Mouse (Mus musculus) right cerebral cortex, postnatal 25 days (tissue): Measurements from ENCODE around the gene Gla.
"Not testable (repeated sequence)": the region's sequence is repeated elsewhere in the genome, so short reads cannot be mapped to it uniquely, and the experiment has no call there.

Source experiments
- DNase-seq: peaks from one replicate; pipeline ENCODE4 v3.0.0; 2022

Gla gene

DNA sequence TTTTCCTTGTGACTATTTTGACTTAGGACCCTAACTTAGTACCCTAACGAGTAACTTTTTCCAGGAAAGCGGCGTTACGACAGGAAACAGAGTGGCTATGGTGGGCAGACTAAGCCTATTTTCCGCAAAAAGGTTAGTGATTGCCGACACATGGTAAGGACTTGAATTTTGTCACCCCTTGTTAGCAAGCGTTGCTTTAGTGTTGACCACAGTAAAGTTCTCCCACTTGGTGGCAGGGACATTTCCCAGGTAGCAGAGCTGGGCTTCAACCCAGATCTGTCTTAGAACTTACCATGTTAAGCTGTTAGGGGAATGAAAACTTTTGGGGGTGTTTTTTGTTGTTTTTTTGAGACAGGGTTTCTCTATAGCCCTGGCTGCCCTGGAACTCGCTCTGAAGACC lies 14.5 kb downstream of the Gla start:
- no peak for DNase-seq

DNA sequence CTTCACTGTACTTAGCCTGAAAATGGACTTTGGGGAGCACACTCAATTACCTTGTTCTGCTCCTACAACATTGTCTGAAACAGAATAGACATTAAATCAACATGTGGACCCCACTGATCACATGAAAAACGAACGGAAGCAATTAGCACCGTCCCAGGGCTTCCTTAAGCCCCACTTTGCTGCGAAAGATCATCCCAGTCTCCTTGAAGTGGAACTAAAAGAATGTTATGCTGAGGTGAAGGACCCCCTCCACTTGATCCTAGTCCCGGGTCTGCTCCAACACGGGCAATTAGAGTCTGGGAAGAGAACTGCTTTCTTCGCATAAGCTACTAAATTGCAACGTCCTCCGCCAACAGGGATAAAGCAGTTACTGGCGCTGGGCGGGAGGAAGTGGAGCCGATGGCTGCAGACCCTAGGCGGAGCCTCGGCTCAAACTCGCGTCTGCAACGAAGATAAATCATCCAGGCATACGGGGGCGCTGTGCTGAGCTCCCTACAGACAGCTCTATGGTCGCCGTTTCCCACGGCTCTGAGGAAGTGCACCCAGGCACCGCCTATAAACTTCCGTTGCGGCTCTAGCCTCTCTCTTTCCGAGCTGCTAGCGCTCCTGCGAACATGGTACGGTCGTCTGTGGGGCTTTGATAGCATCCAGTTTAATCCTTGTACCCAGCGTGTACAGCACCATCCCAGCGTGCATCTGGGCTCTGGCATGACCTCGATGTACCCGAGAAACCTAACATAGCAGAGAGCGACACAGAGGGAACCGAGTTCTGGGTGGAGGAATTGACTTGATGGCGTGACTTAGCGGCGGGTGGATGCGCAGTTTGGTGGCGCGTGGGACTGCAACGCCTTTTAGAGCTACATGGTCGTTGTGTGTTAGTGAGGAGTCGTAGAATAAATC lies 15.6 kb downstream of the Gla start, which contains the start of gene Rpl36a:
Rpl36a (plus strand) TSS at position 552 of the 900 bp plus-strand sequence.
- peak; percentile 84 for DNase-seq

DNA sequence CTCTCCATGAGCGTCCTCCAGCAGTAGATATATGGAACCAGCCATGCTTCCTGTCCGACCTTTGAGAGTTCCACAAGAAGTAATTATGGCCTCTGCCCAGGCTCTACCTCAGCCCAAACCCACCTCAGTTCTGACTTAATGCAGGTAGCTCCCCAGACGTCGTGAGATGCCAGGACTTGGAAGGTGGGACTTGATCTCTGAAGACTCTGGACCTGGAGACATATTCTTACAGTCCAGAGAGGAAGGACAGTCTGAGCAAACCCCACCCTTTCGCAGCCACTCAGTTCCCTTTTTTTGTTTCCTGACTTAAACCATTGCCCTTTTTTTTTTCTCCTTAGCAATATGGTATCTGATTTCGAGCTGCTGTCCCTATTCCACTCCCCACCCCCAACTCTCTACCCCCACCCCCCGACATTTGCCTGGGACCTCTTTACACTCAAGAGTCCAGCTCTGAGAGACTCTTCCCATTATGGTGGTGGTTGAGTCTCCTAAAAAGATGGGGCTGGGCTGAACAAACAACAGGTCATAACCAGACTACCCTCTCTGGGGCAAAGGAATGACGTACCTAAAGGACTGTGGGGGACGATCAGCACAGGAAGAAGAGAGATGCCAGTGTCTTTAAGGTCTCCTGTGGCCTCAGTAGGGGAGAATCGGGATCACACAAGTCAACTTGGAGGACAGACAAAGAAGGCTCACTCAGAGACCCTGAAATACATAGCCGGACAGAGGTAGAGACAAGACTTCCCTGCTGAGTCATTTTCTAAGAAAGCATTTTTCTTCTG lies 17.8 kb downstream of the Gla start, which contains the start of gene Btk:
Btk (minus strand) TSS at position 683 of the 782 bp plus-strand sequence.
- no peak for DNase-seq

DNA sequence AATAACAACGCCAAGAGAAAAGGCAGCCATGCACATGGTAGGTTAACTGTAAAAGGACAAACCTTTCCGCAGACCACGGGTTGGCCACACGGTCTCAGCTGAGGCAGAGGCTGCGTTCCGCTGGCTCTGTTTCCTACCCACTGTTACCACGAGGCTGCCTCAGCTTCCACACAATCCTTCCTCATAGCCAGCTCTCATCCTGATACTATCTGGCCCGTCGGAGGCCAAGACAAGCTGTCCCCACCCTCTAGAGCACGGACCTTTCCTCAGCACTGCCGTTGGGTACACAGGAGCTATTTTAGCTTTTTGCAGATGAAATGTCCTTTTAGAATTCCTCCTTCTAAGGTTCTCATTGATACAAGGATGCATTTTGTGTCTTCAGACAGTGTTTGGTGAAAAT lies 18.7 kb downstream of the Gla start:
- DNase-seq: no peak

DNA sequence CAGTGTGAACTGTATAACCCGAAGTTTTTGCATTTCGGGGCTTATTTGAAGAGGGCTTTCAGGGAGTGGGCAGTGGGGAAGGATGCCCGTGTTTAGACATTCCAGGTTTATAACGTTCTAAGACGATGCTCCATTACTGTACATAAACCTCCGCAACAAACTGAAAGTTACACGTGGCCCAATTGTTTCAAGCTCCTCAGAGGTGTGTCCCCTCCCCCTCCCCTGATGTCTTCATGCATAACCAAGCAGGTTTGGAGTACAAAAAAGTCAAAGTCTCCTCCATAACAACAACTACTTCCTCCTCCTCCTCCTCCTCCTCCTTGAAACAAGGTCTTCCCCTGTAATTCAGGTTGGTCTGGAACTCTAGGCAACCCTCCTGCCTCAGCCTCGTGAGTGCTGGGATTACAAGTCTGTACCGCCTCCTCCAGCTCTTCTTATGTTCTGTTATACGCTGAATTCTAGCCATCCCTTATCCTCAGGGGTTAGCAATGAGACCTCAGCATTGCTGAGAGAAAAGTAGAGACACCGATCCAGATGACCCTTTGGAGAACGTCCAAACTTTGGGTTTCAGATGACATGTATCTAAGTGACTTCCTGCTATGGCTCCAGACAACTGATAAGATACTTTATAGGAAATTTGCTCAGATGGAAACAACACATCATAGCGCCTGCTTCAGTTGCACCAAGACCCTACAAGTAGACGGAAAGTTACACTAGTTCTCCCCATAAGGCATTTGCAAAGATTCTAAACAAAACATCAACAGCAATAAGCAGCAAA lies 20.2 kb downstream of the Gla start:
- no peak for DNase-seq

DNA sequence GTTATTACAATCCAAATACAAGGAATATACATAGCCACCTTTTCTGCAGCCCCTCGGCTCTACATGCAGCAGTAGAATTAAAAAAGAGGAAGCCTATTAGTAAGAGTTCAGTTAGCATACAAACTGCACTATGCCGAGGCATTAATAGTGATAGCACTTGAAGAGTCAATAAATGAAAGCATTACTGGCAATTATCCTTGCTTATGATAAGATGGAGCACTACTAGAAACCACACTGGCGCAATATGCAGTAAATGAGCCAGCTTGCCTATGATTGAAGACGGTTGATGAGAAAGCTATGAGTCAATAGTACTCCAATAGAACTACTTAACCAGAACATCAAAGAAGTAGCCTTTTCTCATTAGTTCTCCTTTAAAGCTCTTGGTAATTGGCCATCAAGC lies 23.0 kb downstream of the Gla start:
- no peak for DNase-seq

DNA sequence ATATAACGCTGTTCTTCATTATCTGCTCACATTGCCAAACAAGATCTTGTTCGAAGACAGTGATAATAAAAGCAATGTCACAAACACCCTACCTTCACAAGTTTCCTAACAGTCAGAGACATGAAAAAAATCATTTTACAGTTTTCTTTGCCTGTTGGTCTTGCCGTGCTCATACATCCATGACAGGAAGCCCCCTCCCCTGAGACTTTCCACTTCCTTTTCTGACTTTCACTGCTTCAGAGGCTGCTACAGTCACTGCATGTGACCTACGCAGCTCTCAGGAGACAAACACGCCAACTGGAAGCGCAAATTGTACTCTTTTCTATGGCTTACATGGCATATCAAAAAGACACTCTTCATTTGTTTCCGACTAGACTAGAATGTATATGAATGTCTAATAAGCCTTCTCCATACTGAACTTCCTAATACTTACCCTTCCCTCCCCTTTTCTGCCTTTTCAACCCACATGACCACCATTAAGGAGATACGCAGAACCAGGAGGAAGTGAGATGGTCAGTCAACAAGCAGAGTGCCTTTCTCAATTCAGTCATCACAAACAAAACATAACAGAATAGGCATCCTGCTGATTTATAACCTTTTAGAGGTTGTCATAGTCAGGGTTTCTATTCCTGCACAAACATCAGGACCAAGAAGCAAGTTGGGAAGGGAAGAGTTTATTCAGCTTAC lies 34.2 kb downstream of the Gla start:
- DNase-seq: no peak

DNA sequence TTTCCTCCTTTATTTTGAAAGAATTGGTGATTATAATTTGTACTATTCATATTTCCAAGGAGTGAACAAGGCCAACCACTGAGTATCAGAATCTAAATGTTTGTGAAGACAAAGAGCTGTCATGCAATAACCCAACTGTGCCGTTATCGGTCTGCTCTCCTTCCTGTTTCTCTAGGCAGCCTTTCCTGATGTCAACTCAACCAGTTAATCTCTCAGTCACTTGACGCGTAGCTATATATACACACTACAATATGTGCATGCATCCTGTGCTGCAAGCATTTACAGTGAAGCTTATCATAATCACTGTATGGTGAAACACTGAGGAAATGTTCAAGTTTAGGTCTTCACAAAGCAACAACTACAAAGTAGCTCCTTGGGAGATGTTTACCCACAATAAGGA lies 36.6 kb downstream of the Gla start:
- DNase-seq: no peak

DNA sequence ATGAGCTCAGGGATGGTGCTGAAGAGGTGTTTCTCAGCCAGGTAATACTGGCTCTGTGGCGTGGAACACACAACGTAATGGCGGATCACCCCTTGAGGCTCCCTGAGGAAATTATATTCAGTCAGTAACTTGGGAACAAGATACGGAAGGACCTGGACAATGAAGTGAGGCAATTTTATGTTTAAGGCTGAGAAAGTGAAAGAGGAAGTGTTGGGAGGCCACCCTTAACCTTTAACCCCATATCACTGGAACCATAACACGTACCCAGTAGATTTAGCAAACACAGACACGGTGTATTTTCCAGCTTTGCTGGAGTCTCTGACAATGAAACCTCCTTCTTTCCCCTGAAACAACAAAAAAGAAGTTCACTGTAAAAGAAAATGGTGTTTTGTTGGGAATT lies 46.5 kb downstream of the Gla start:
- DNase-seq: no peak

DNA sequence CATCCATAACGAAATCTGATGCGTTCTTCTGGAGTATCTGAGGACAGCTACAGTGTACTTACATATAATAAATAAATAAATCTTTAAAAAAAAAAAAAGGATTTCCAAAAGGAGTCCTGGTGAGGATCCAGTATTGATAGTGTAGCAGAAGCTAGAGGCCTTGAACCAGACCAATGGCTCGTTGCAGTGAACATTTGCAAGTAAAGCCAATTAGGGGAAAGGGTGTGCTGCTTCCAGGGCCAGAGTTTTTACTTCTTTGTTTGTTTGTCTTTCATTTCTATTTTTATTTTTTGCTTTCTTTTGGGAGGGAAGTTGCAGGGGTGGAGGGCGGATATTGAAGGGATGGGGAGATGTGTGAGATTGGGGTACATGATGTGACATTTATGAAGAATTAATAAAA lies 47.6 kb downstream of the Gla start:
- DNase-seq: no peak

DNA sequence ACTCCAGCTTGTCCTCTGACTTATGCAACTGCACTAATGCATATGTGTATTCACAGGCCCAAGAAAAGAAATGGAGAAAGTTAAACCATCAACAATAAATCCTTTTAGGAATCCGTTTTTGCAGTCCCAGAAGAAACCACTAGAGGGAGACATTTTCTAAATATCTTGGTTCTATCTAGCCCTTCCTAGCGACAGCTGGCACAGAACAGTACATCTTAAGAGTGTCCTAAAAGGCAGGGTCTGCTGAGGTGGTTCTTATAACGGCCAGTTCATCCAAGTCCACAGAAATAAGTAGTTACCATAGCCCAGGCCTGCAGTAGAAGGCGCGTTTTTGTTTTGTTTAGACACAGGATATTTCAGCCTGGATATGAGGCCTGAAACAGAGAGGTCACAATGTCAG lies 50.0 kb downstream of the Gla start:
- no peak for DNase-seq

DNA sequence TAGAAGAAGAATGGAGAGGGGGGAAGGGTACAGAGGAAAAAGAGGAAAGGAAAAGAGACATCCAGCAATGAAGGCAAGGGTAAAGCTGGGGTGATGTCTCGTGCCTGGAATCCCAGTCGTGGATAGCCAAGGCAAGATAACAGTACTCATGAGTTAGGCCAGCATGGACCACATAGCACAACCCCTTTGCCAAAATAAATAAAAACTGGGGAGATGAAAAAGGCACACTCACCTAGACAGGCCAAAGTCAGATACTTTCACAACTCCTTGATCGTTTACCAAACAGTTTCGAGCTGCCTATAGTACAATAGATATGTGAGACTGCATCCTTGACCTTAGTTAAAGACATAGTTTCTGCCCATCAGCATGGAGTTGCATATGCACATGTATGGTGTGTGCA lies 53.6 kb downstream of the Gla start:
- DNase-seq: no peak

DNA sequence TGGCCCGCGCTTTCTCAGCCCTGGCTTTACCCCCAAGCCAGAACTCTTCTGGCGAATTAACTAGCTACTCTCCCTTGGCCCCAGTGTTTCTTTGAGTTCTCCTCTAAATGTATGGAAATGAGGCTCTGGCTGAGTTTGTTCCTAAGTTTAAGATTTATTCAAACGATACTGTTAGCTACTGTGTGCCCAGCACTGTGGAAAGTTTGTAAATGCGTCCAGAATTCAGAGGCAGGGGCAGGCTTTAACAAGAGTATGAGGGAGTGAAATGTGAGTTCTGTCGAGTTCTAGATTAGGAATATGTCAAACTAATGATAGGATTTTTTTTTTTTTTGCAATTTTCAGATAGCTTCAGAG lies 59.0 kb downstream of the Gla start:
- DNase-seq: no peak

DNA sequence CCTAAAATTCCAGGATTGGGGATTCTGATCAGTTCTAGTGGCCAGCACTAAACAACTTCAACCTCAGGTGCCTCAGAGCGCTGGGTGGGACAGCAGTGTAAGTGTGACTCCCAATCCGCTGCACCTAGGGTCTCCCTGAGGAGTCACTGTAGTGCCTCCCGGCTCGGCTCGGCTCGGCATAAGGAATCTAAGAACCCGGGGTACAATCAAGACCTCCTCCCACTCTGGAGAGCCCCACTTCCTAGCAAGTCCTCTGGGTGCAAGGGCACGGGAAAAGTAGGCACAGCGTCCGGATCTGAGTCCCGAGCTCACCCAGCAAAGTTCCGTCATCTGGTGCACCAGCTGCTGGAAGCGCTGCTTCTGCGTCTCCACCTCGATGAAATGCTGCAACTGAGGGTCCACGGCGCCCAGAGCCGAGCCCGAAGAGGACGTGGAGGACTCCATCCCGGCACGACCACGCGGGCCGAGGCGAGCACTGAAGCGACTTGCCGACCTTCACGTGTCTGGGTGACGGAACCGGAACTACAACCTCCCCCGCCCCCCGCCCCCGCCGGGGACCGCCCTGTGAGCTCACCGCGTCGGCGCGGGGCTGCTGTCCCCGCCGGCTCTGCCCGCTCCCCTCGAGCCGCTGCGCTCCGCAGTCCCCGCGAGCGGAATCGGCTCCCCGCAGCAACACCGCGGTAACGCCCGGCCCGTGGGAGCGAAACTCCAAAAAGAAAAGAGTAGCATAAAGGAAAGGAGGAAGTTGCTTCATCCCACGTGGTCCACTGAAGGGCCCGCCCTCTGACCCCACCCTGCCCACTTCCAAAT lies 59.6 kb downstream of the Gla start, which contains the start of gene Timm8a1:
Timm8a1 (minus strand) TSS at position 721 of the 810 bp plus-strand sequence.
- DNase-seq: peak; percentile 43

DNA sequence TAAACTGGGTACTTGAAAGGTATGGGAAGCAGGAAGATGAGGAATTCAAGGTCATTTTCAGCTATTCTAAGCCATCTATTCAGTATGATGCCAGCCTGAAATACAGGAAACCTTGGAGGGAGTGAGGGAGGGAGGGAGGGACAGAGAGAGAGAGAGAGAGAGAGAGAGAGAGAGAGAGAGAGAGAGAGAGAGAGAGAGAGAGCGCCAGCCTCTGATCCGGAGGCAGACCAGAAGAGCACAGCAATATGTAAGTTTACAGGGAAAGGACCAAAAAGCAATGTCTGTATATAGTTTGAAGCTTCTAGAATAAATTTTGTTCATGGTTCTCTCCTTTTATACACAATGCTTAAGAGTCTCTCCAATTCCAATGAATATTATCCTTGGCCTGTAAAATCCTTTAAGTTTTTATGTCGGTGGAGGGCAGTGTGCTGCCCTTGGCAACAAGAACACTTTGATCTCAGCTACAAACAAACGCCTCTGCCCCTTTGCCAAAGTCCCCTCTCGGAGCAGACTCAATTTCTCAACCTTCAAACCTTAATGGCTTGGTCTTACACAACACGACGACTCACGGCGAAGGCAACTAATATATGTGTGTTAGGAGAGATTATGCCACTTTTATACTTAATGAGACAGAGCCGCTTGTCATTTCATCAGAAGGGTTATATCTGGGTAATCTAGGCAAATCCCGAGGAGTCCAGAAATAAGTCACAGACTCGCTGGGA lies 60.4 kb downstream of the Gla start:
- DNase-seq: no peak

DNA sequence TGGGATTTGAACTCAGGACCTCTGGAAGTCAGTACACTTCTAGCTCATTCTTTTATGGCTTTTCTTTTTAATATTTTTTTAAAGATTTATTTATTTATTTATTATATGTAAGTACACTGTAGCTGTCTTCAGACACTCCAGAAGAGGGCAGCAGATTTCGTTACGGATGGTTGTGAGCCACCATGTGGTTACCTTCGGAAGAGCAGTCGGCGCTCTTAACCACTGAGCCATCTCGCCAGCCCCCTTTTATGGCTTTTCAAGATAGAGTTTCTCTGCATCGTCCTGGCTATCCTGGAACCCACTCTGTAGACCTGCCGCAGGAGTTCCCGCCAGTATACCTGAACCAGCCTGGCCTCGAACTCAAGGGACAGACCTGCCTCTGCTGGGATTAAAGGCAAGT lies 61.1 kb downstream of the Gla start:
- DNase-seq: not testable (repeated sequence)
